Comparison of ENCODE assay signal across 28 mouse cellular contexts in genomic region chr13:15724723-15725122, GRCm38 (mm10).
DNase-seq lines count a peak whose midpoint lies in the region; ATAC-seq lines count a peak whose summit lies in the region.
"Had no signal": no experiment of that assay in that cellular context is flagged by ENCODE, and none has a peak within 500 bp of the region (broad histone marks: within the 10 kb centered on the region; RNA-seq: fewer than 3 reads in every experiment).

No protein-coding gene starts in this region.

- peaks cover 8% of the 10 kb centered on the region; the same call in 1 of the 2 replicates for H3K36me3 ChIP-seq in hindbrain, embryonic 14.5 days (replicated peaks; ENCODE audit: control insufficient read depth, insufficient read depth)
- H3K36me3 ChIP-seq in hindbrain, embryonic 10.5 days, result peaks cover 99% of the 10 kb centered on the region
- no peaks in the 10 kb centered on the region for H3K36me3 ChIP-seq in megakaryocyte, embryonic 14.5 days (replicated peaks; ENCODE audit: low read length)
- peaks cover 65% of the 10 kb centered on the region for H3K36me3 ChIP-seq in embryonic facial prominence, embryonic 14.5 days (ENCODE audit: control insufficient read depth, insufficient read depth, low read length)
- H3K36me3 ChIP-seq in midbrain, embryonic 15.5 days (replicated peaks), result no peaks in the 10 kb centered on the region
- H3K36me3 ChIP-seq: G1E; liver, embryonic 13.5 days had no signal

- no peak overlapping the region for H3K27ac ChIP-seq in hindbrain, embryonic 14.5 days
- H3K27ac ChIP-seq in hindbrain, embryonic 10.5 days, result no peak overlapping the region
- no peak overlapping the region for H3K27ac ChIP-seq in embryonic facial prominence, embryonic 14.5 days (replicated peaks; ENCODE audit: low read depth, low read length)
- H3K27ac ChIP-seq in midbrain, embryonic 15.5 days, result no peak overlapping the region
- H3K27ac ChIP-seq: forebrain, embryonic 12.5 days; gastrocnemius, adult 2 months; heart, embryonic 15.5 days; layer of hippocampus, adult 2 months; liver, embryonic 13.5 days; midbrain, embryonic 12.5 days had no signal

- H3K9me3 ChIP-seq in hindbrain, embryonic 14.5 days (ENCODE audit: control insufficient read depth, low read length), result no peaks in the 10 kb centered on the region
- no peaks in the 10 kb centered on the region for H3K9me3 ChIP-seq in hindbrain, embryonic 10.5 days
- peaks cover 27% of the 10 kb centered on the region for H3K9me3 ChIP-seq in megakaryocyte, embryonic 14.5 days
- 0 out of 2 replicates have a peak, but pooled peaks cover 4% of the 10 kb centered on the region for H3K9me3 ChIP-seq in embryonic facial prominence, embryonic 14.5 days (ENCODE audit: control insufficient read depth, low read length)
- H3K9me3 ChIP-seq in midbrain, embryonic 15.5 days, result no peaks in the 10 kb centered on the region
- H3K9me3 ChIP-seq: forebrain, embryonic 12.5 days; G1E; heart, embryonic 15.5 days; liver, embryonic 13.5 days; midbrain, embryonic 12.5 days had no signal

- WGBS in hindbrain, embryonic 14.5 days, result 97% methylated on average over 10 of the region's 10 CpGs
- WGBS in hindbrain, embryonic 10.5 days, result 94% methylated on average over 10 of the region's 10 CpGs
- over 99% methylated on average over 10 of the region's 10 CpGs for WGBS in embryonic facial prominence, embryonic 14.5 days
- 96% methylated on average over 10 of the region's 10 CpGs for WGBS in midbrain, embryonic 15.5 days

- H3K27me3 ChIP-seq in hindbrain, embryonic 14.5 days (ENCODE audit: control insufficient read depth, insufficient read depth, low read length), result no peaks in the 10 kb centered on the region
- no peaks in the 10 kb centered on the region for H3K27me3 ChIP-seq in hindbrain, embryonic 10.5 days (ENCODE audit: insufficient read depth, poor library complexity, severe bottlenecking)
- peaks cover 4% of the 10 kb centered on the region for H3K27me3 ChIP-seq in megakaryocyte, embryonic 14.5 days (replicated peaks)
- no peaks in the 10 kb centered on the region for H3K27me3 ChIP-seq in embryonic facial prominence, embryonic 14.5 days (replicated peaks; ENCODE audit: control insufficient read depth, insufficient read depth, low read length)
- H3K27me3 ChIP-seq in midbrain, embryonic 15.5 days (replicated peaks), result no peaks in the 10 kb centered on the region
- H3K27me3 ChIP-seq: CH12.LX; forebrain, embryonic 12.5 days; heart, embryonic 15.5 days; liver, embryonic 13.5 days had no signal

- H3K4me1 ChIP-seq in hindbrain, embryonic 14.5 days (replicated peaks; ENCODE audit: control insufficient read depth, insufficient read depth, low read length), result no peaks in the 10 kb centered on the region
- H3K4me1 ChIP-seq in hindbrain, embryonic 10.5 days (replicated peaks), result no peaks in the 10 kb centered on the region
- no peaks in the 10 kb centered on the region for H3K4me1 ChIP-seq in megakaryocyte, embryonic 14.5 days
- no peaks in the 10 kb centered on the region for H3K4me1 ChIP-seq in embryonic facial prominence, embryonic 14.5 days (ENCODE audit: control insufficient read depth, insufficient read depth, low read length)
- H3K4me1 ChIP-seq in midbrain, embryonic 15.5 days, result no peaks in the 10 kb centered on the region
- H3K4me1 ChIP-seq: forebrain, embryonic 12.5 days; heart, embryonic 15.5 days; liver, embryonic 13.5 days; midbrain, embryonic 12.5 days had no signal

- peak; percentile 53; the same call in 1 of the 2 replicates for ATAC-seq in hindbrain, embryonic 14.5 days (ENCODE audit: low FRiP score)
- no peak for ATAC-seq in megakaryocyte, adult 5-6 weeks (ENCODE audit: poor library complexity, severe bottlenecking)
- 0 out of 2 replicates have a peak, but pooled peaks have one; percentile 22 for ATAC-seq in embryonic facial prominence, embryonic 14.5 days (ENCODE audit: low read depth)
- peak; percentile 45; the same call in 1 of the 2 replicates for ATAC-seq in midbrain, embryonic 15.5 days (replicated peaks)
- ATAC-seq: intestine, postnatal 0 days had no signal

- no peak for DNase-seq in hindbrain, embryonic 14.5 days (ENCODE audit: low spot score)
- no peak for DNase-seq in hindbrain, embryonic 10.5 days (ENCODE audit: low spot score)
- DNase-seq in embryonic facial prominence, embryonic 14.5 days (ENCODE audit: low spot score), result no peak
- DNase-seq in layer of hippocampus, postnatal 36 days, result no peak
- DNase-seq: adrenal gland, adult 2 months; B cell, adult 2 months; cerebellum, adult 11-12 months; cerebellum, postnatal 10 days; gastrocnemius, adult 2 months; heart, postnatal 4 days; kidney, postnatal 10 days; liver, embryonic 13.5 days; lung, embryonic 14.5 days; lung, postnatal 4 days; right cerebral cortex, postnatal 4 days; thymus, adult 18-20 months; thymus, postnatal 36 days had no signal

- no peak overlapping the region for H3K9ac ChIP-seq in hindbrain, embryonic 14.5 days
- no peak overlapping the region for H3K9ac ChIP-seq in embryonic facial prominence, embryonic 14.5 days (ENCODE audit: low read depth, low read length)
- H3K9ac ChIP-seq in midbrain, embryonic 15.5 days, result no peak overlapping the region
- H3K9ac ChIP-seq: forebrain, embryonic 12.5 days; heart, embryonic 15.5 days; liver, embryonic 13.5 days; lung, embryonic 14.5 days; midbrain, embryonic 12.5 days had no signal

- H3K4me3 ChIP-seq in hindbrain, embryonic 14.5 days (replicated peaks; ENCODE audit: low read length), result no peak overlapping the region
- H3K4me3 ChIP-seq in hindbrain, embryonic 10.5 days, result no peak overlapping the region
- peak overlapping the region; percentile 56 for H3K4me3 ChIP-seq in megakaryocyte, embryonic 14.5 days (replicated peaks)
- H3K4me3 ChIP-seq in embryonic facial prominence, embryonic 14.5 days (ENCODE audit: low read depth, low read length), result no peak overlapping the region
- no peak overlapping the region for H3K4me3 ChIP-seq in midbrain, embryonic 15.5 days
- H3K4me3 ChIP-seq: erythroblast, embryonic 14.5 days; forebrain, embryonic 12.5 days; gastrocnemius, adult 2 months; heart, embryonic 15.5 days; layer of hippocampus, adult 2 months; liver, embryonic 13.5 days; midbrain, embryonic 12.5 days had no signal

- H3K4me2 ChIP-seq in hindbrain, embryonic 14.5 days (replicated peaks), result no peak overlapping the region
- no peak overlapping the region for H3K4me2 ChIP-seq in embryonic facial prominence, embryonic 14.5 days (ENCODE audit: low read depth, low read length)
- no peak overlapping the region for H3K4me2 ChIP-seq in midbrain, embryonic 15.5 days
- H3K4me2 ChIP-seq: forebrain, embryonic 12.5 days; heart, embryonic 15.5 days; liver, embryonic 13.5 days; lung, embryonic 14.5 days; midbrain, embryonic 12.5 days had no signal
